Mouse (Mus musculus) left cerebral cortex, adult 2 months (tissue): ENCODE results near the gene Duoxa1. TPM values are rescaled to one million over a fixed set of nuclear protein-coding genes. Genes with fewer than 3 reads are reported as not detected.

ENCODE experiments used
- DNase-seq, 2 experiments: peaks; one replicate each; pipeline ENCODE4 v3.0.0; 2021 to 2022; ENCODE audit warnings: low spot score in 2 of 2, mixed read lengths in 1 of 2; ENCODE audit errors: extremely low spot score in 1 of 2
- H3K27ac ChIP-seq: fragments of 200-600 bp; 2 replicates; pipeline ENCODE4 v1.8.1; 2022
- H3K4me3 ChIP-seq: fragments of 200-600 bp; 2 replicates; pipeline ENCODE4 v1.8.1; 2022
- CTCF ChIP-seq: fragments of 200-600 bp; IDR thresholded peaks from 2 replicates; pipeline ENCODE4 v1.8.1; 2022; ENCODE audit warnings: antibody characterized with exemption, mild to moderate bottlenecking, moderate library complexity
- intact Hi-C: fragments of 180-260 bp; cut with DNase I; formaldehyde crosslinking; loops from one replicate; pipeline ENCODE4 v1.15.1; 2025
- long read RNA-seq, 2 experiments: library from polyadenylated mRNA; stranded (forward); transcript quantifications; one replicate each; pipeline ENCODE4 v2.0.0; 2021; ENCODE audit warnings: borderline mapping rate in 2 of 2
- total RNA-seq, 2 experiments: library from RNA; stranded (reverse); gene quantifications; 2 replicates each; pipeline ENCODE4 v1.2.3; 2021

Gene Duoxa1
- total RNA-seq, result not detected
- long read RNA-seq, experiment 1, result 0 reads
- long read RNA-seq, experiment 2, result 0 reads

DNA sequence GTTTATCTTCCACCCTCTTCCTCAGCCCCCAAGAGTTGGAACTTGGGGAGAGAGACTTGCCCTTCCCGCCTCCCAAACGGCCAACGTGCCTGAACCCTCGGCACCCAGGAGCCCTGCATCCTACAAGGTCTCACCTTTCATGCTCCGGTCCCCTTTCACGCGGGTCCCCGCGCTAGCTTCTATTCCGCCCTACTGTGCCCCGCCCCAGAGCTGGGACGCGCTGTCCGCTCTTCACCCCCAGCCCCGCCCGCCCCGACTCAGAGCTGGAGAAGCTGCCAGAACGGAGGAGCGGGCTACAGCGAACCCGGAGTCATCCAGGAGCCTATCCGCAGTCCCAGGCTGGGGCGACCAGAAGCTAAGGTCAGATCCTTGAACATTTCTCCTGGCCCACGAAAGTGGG is at the start of gene Duoxa1:
Gene Duoxa1 (minus strand): TSS at position 195 of the 400 bp plus-strand sequence.
- DNase-seq, result no peak
- Histone ChIP-seq H3K27ac (no peak within 1 kb of the TSS), H3K4me3 (no peak within 1 kb of the TSS)
- TF ChIP-seq CTCF, result no peak
- intact Hi-C loops, result no loop called here

- Histone ChIP-seq H3K4me3 (no peak overlapping the region), H3K27ac (no peak overlapping the region)
- peak; percentile 40 for TF ChIP-seq CTCF
- intact Hi-C loops, result no loop called here
- no peak for DNase-seq
Measured at GRCm38 (mm10) chr2:122362622-122363523, 49.3 kb upstream of the Duoxa1 start.

GRCm38 (mm10) chr2:122361868-122362621 is 48.5 kb upstream of the Duoxa1 start:
- intact Hi-C loops, result no loop called here
- no peak overlapping the region; the same call in 1 of the 2 replicates for H3K27ac ChIP-seq

GRCm38 (mm10) chr2:122361181-122361580 is 47.7 kb upstream of the Duoxa1 start:
- intact Hi-C loops, result no loop called here
- no peak for TF ChIP-seq CTCF
- no peak for DNase-seq
- Histone ChIP-seq H3K4me3 (no peak overlapping the region), H3K27ac (no peak overlapping the region)

More at GRCm38 (mm10) chr2:122361868-122362621, 48.5 kb upstream of the Duoxa1 start:
- no peak for TF ChIP-seq CTCF
- no peak for DNase-seq
- no peak overlapping the region for H3K4me3 ChIP-seq

GRCm38 (mm10) chr2:122360310-122360709 is 46.8 kb upstream of the Duoxa1 start:
- TF ChIP-seq CTCF, result no peak
- no peak for DNase-seq
- no peak overlapping the region for H3K27ac ChIP-seq
- intact Hi-C loops, result no loop called here
- no peak overlapping the region for H3K4me3 ChIP-seq

- DNase-seq, result no peak
- no peak for TF ChIP-seq CTCF
- intact Hi-C loops, result no loop called here
- Histone ChIP-seq H3K27ac (no peak overlapping the region), H3K4me3 (no peak overlapping the region)
Measured at GRCm38 (mm10) chr2:122356187-122356586, 42.7 kb upstream of the Duoxa1 start.

DNA sequence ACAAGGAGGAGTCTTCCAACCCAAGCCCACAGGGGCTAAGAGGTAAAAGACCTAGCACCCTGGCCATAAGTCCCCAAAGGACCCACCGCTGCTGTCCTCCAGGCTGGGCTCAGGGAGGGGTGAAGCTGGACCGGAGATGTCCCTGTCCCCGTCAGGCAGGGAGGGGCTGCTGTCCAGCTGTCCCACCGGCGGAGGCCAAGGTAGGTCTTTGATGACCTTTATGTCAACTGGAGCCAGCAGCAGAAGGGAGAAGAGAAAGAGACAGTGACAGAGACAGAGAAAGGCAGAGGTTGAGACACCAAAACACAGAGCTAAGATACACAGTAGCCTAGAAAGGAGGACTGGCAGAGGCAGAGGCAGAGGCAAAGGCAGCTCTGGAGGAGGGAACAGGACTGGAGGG is 41.9 kb upstream of the Duoxa1 start:
- Histone ChIP-seq H3K4me3 (no peak overlapping the region), H3K27ac (no peak overlapping the region)
- intact Hi-C loops, result no loop called here
- no peak for DNase-seq
- no peak for TF ChIP-seq CTCF

DNA sequence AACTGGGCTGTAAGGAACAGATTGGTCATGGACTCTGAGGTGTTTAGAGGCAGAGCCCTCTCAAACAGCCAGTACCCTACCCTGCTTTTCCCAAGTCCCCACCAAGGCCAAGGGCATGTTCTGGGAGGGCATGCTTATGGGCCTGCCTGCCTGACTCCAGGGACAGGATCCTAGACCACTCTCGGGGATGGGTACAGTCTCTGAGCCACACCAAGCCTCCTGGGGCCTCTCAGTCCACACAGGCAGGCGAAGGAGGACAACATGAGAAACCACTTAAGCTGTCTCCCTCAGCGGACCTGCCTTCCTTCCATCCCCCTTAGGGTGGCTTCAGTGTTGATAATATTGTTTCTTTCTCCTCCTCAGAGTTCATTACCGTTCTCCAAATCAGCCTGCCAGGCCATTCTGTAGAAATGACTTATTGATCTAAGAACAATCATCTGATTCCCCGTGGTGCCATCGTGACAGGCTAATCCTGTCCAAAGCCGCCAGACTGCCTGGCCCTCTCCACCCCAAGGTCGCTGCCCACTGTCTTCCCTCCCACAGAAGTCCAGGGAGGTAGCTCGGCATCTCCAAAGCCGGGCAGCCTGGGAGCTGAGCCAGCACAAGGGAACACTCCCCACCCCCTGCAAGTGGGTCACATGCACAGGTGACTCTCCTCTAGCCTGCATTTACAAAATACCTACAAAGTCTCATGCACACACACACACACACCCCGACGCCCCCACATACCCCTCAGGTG is 40.8 kb upstream of the Duoxa1 start:
- no peak for DNase-seq
- intact Hi-C loops, result no loop called here
- Histone ChIP-seq H3K27ac (no peak overlapping the region; the same call in 1 of the 2 replicates), H3K4me3 (no peak overlapping the region)
- TF ChIP-seq CTCF, result no peak

GRCm38 (mm10) chr2:122353765-122354164 is 40.2 kb upstream of the Duoxa1 start:
- intact Hi-C loops, result no loop called here
- no peak for TF ChIP-seq CTCF
- Histone ChIP-seq H3K27ac (no peak overlapping the region; the same call in 1 of the 2 replicates), H3K4me3 (no peak overlapping the region)
- no peak for DNase-seq

- intact Hi-C loops, result no loop called here
- H3K4me3 ChIP-seq, result no peak overlapping the region
- no peak for DNase-seq
- no peak overlapping the region for H3K27ac ChIP-seq
- TF ChIP-seq CTCF, result no peak
Measured at GRCm38 (mm10) chr2:122352992-122353391, 39.5 kb upstream of the Duoxa1 start.

- intact Hi-C loops, result no loop called here
- TF ChIP-seq CTCF, result no peak
- H3K27ac ChIP-seq, result peak overlapping the region; percentile 24
- no peak overlapping the region for H3K4me3 ChIP-seq
- peak; percentile 43 to 48 for DNase-seq
Measured at GRCm38 (mm10) chr2:122351931-122352329, 38.4 kb upstream of the Duoxa1 start.
